Mouse (Mus musculus): ENCODE measurements around the gene Tcp11. TPM values are rescaled to one million over a fixed set of nuclear protein-coding genes. Genes with fewer than 3 reads are reported as not detected.

The Tcp11 gene
- polyA plus RNA-seq, 1 experiment: 16.9 TPM

DNA sequence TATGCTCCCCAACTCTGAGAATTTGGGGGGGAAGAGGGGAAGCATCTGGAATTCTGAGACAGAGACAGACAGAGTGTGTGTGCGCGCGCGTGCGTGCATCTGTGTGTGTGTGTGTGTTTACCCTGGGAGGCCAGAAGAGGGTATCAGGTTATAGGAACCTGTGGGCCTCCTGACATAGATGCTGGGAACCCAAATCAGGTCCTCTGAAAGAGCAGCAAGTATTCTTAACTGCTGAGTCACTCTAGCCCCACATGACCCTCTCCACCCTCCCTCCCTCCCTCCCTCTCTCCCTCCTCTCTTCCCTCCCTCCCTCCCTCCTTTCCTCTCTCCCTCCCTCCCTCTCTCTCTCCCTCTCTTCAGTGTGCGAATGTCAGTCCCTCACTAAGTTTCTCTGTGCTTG, 8.3 kb upstream of the Tcp11 start:
- no peak for DNase-seq
- no peaks in the 10 kb centered on the region for H3K4me1 ChIP-seq (ENCODE audit: control insufficient read depth, insufficient read depth, low read length)
- 94% methylated on average over 6 of the region's 6 CpGs for WGBS
- TF ChIP-seq POLR2A (IDR thresholded peaks at IDR 0.05; ENCODE audit: borderline replicate concordance, extremely low read depth, low read depth, low read length) (no peak), CTCF (IDR thresholded peaks at IDR 0.05; ENCODE audit: insufficient read depth, low read length) (no peak)
- no peak overlapping the region for H3K4me3 ChIP-seq (replicated peaks; ENCODE audit: extremely low read depth, low read depth, low read length)

DNA sequence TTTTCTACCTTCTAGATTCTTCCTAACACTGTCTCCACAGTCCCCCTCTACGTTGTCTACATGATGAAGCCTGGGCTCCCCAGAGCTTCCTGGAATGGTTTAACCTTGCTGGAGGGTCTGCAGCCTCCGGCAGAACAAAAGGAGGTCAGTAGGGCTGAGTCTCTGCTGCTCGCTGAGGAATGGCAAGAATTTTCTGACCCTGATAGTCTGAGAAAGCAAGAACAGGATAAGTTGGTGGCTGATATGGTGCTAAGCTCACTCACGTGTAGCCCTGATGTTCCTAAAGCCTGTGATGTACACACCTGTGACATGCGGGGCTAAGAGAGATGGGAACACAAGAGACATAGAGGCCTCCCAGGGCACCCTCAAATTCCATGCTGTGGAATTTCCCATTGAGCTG, 7.0 kb upstream of the Tcp11 start:
- Histone ChIP-seq H3K4me3 (replicated peaks; ENCODE audit: extremely low read depth, low read depth, low read length) (no peak overlapping the region), H3K4me1 (ENCODE audit: control insufficient read depth, insufficient read depth, low read length) (no peaks in the 10 kb centered on the region)
- TF ChIP-seq POLR2A (IDR thresholded peaks at IDR 0.05; ENCODE audit: borderline replicate concordance, extremely low read depth, low read depth, low read length) (no peak), CTCF (IDR thresholded peaks at IDR 0.05; ENCODE audit: insufficient read depth, low read length) (no peak)
- 48% methylated on average over 5 of the region's 5 CpGs for WGBS
- DNase-seq: no peak

DNA sequence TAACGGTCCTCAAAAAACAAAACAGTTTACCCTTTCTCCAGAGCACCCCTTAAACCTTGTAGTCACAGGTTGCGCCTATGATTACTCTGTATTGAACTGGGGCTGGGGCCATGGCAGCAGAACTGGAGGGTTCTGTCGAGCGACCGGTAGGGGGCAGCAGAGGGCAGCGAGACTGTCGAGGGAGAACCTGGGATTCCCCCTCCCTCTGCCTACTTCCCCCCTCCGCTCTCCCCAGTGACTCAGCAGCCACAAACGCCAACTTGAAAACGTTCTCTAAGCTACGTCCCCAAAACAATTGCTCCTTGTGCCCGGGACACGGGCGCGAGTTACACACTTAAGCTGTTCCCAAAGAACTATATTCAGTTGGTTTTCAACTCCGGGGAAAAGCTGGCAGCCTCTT, 4.5 kb upstream of the Tcp11 start:
- peak; percentile 87 for DNase-seq
- TF ChIP-seq CTCF (IDR thresholded peaks at IDR 0.05; ENCODE audit: insufficient read depth, low read length) (peak; percentile 81), POLR2A (IDR thresholded peaks at IDR 0.05; ENCODE audit: borderline replicate concordance, extremely low read depth, low read depth, low read length) (no peak)
- 1% methylated on average over 16 of the region's 16 CpGs for WGBS
- H3K4me1 ChIP-seq (ENCODE audit: control insufficient read depth, insufficient read depth, low read length): no peaks in the 10 kb centered on the region
- no peak overlapping the region for H3K4me3 ChIP-seq (replicated peaks; ENCODE audit: extremely low read depth, low read depth, low read length)

DNA sequence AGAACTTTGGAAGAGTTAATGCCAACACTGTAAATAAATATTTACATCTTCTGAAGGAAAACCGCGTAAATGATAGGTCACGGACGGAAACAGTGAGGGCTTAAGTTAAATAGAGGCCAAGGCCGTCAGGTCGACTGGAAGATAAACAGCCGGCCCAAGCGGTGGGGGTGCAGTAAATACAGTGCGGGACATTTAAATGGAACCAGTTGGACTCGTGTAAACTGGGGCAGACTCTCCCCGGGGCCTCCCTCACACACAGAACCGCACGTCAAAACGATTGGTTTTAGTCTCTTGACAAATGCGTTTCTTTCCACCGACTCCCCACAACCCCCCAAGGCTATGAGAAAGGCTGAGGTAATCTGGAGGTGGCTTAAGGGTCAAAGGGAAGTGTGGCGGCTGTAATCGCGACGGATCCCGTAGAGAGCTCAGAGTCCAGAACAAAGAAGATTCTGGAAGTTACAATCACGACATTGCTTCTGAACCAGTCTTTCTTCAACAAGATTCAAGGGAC, 4.0 kb upstream of the Tcp11 start:
- 28% methylated on average over 22 of the region's 22 CpGs for WGBS
- TF ChIP-seq CTCF (IDR thresholded peaks at IDR 0.05; ENCODE audit: insufficient read depth, low read length) (no peak), POLR2A (IDR thresholded peaks at IDR 0.05; ENCODE audit: borderline replicate concordance, extremely low read depth, low read depth, low read length) (no peak)
- DNase-seq: no peak
- no peaks in the 10 kb centered on the region for H3K4me1 ChIP-seq (ENCODE audit: control insufficient read depth, insufficient read depth, low read length)
- H3K4me3 ChIP-seq (replicated peaks; ENCODE audit: extremely low read depth, low read depth, low read length): no peak overlapping the region

DNA sequence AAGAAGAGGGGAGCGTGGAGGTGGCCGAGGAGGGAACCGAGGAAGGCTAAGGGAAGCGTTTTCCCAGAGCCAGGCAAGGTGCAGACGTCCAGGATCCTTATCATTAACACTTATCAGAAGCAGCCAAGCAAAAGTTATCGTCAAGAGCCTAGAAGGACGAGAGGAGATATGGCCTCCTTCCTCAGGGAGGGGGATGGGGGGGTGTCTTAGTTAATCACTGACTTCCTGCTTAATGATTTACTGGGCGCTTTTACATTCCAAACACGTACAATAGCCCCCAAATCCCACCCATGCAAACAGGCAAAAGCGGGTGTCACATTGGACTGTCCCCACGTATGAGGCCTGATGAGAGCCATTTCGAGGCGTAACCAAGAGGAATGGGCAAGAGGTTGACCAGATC, 2.4 kb upstream of the Tcp11 start:
- TF ChIP-seq CTCF (IDR thresholded peaks at IDR 0.05; ENCODE audit: insufficient read depth, low read length): no peak
- no peak for DNase-seq
- Histone ChIP-seq H3K4me3 (replicated peaks; ENCODE audit: extremely low read depth, low read depth, low read length) (no peak overlapping the region), H3K4me1 (ENCODE audit: control insufficient read depth, insufficient read depth, low read length) (no peaks in the 10 kb centered on the region)
- 56% methylated on average over 13 of the region's 13 CpGs for WGBS

DNA sequence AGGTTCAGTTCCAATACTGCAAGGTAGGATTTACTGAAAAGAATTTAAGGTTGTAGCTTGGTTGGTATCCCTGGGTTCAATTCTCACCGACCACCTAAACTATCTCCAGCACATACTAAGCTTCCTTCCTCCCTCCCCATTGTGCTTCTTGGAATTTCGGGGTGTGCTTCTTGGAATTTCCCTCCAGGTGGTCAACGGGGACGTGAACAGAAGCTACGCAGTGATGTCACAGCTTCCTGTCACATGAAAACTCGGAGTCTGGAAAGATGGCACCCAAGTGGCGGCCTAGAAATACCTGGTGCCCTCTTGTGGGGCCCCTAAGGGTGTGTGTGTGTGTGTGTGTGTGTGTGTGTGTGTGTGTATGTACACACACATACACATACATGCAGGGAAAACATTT, 1.4 kb upstream of the Tcp11 start:
- Histone ChIP-seq H3K4me3 (replicated peaks; ENCODE audit: extremely low read depth, low read depth, low read length) (no peak overlapping the region), H3K4me1 (ENCODE audit: control insufficient read depth, insufficient read depth, low read length) (no peaks in the 10 kb centered on the region)
- WGBS: 77% methylated on average over 7 of the region's 7 CpGs
- DNase-seq: no peak
- TF ChIP-seq POLR2A (IDR thresholded peaks at IDR 0.05; ENCODE audit: borderline replicate concordance, extremely low read depth, low read depth, low read length) (no peak), CTCF (IDR thresholded peaks at IDR 0.05; ENCODE audit: insufficient read depth, low read length) (no peak)

DNA sequence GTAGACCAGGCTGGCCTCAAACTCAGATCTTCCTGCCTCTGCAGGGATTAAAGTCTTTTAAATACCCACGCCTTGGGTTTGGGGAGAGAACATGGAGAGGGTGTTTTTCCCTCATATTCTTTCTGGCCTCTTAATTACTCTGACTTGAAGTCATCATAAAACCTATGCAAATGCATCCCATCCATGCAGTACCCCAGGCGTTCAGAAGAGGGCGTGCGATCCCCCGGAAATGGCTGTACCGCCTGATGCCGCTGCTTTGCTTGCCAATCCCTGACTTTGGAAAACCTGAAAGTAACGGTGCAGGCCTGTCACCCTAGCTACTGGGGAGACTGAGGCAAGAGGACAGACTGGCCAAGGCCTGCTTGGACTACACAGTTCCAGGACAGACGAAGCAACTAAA, 946 bp upstream of the Tcp11 start:
- Histone ChIP-seq H3K4me1 (ENCODE audit: control insufficient read depth, insufficient read depth, low read length) (no peaks in the 10 kb centered on the region), H3K4me3 (replicated peaks; ENCODE audit: extremely low read depth, low read depth, low read length) (no peak overlapping the region)
- WGBS: 56% methylated on average over 9 of the region's 9 CpGs
- DNase-seq: peak; percentile 35
- TF ChIP-seq POLR2A (IDR thresholded peaks at IDR 0.05; ENCODE audit: borderline replicate concordance, extremely low read depth, low read depth, low read length): no peak
- TF ChIP-seq CTCF (IDR thresholded peaks at IDR 0.05; ENCODE audit: insufficient read depth, low read length): peak; percentile 58; the same call in 1 of the 2 replicates

DNA sequence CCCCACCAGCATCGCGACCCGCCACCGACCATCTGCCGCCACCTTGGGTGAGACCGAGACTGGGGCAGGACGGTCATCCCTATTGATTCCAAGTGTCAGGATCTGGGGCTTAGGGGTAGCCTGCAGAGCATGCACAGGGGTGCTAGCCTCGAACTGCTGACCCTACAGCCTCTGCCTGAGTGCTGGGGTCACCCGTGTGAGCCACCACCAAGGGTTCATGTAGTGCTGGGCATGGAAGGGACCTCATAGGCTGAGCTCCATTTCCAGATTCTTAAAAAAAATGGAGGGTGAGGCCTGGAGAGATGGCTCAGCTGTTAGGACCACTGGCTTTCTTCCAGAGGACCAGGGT, 352 bp upstream of the Tcp11 start:
- no peak for DNase-seq
- TF ChIP-seq POLR2A (IDR thresholded peaks at IDR 0.05; ENCODE audit: borderline replicate concordance, extremely low read depth, low read depth, low read length) (peak; percentile 24; the same call in 1 of the 2 replicates), CTCF (IDR thresholded peaks at IDR 0.05; ENCODE audit: insufficient read depth, low read length) (no peak)
- no peaks in the 10 kb centered on the region for H3K4me1 ChIP-seq (ENCODE audit: control insufficient read depth, insufficient read depth, low read length)
- WGBS: 17% methylated on average over 9 of the region's 9 CpGs
- H3K4me3 ChIP-seq (replicated peaks; ENCODE audit: extremely low read depth, low read depth, low read length): no peak overlapping the region

DNA sequence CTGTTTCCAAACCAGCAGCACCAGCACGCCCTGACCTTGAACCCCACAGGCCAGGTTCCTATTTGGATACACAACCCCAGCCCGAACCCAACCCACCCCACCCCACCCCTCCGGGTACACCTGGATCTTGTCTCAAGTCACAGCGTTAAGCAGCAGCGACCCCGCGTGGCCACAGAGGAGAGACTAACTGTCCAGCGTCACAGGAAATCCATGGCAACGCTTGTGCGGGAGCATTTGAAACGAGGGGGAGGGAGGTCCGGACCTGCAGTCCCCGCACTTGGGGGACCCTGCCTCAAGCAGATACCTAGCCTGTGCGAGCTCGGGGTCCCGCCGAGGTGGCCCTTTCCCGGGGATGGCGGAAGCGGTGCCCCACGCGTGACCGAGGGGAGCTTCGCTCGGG, 821 bp downstream of the Tcp11 start:
- peak; percentile 84 for DNase-seq
- TF ChIP-seq CTCF (IDR thresholded peaks at IDR 0.05; ENCODE audit: insufficient read depth, low read length): peak; percentile 80
- TF ChIP-seq POLR2A (IDR thresholded peaks at IDR 0.05; ENCODE audit: borderline replicate concordance, extremely low read depth, low read depth, low read length): no peak
- no peaks in the 10 kb centered on the region for H3K4me1 ChIP-seq (ENCODE audit: control insufficient read depth, insufficient read depth, low read length)
- H3K4me3 ChIP-seq (replicated peaks; ENCODE audit: extremely low read depth, low read depth, low read length): peak overlapping the region; percentile 42
- 1% methylated on average over 25 of the region's 25 CpGs for WGBS

DNA sequence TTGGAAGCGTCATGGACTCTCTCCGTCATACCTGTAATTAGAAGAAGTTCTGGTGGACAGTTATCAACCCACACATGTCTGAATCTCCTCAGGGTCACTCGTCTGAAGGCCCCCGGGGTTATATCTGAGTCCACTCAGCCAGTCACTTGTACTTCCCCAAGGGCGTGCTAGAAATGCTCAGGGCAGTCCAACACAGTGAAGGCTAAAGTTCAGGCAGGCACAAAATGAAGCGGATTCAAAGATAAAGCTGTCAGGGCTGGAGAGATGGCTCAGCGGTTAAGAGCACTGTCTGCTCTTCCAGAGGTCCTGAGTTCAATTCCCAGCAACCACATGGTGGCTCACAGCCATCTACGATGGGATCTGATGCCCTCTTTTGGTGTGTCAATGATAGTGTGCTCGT, 2.4 kb downstream of the Tcp11 start:
- DNase-seq: no peak
- 78% methylated on average over 9 of the region's 9 CpGs for WGBS
- no peaks in the 10 kb centered on the region for H3K4me1 ChIP-seq (ENCODE audit: control insufficient read depth, insufficient read depth, low read length)
- TF ChIP-seq POLR2A (IDR thresholded peaks at IDR 0.05; ENCODE audit: borderline replicate concordance, extremely low read depth, low read depth, low read length) (no peak), CTCF (IDR thresholded peaks at IDR 0.05; ENCODE audit: insufficient read depth, low read length) (no peak)
- H3K4me3 ChIP-seq (replicated peaks; ENCODE audit: extremely low read depth, low read depth, low read length): no peak overlapping the region

All from lung, adult 2 months (tissue).